Mouse (Mus musculus): Measurements from ENCODE around the gene Anapc7. TPM values are rescaled to one million over a fixed set of nuclear protein-coding genes. Genes with fewer than 3 reads are reported as not detected.

Anapc7 gene
- total RNA-seq, 4 experiments from 2014 or later: 14.3 to 16.8 (median 15.2) TPM

DNA sequence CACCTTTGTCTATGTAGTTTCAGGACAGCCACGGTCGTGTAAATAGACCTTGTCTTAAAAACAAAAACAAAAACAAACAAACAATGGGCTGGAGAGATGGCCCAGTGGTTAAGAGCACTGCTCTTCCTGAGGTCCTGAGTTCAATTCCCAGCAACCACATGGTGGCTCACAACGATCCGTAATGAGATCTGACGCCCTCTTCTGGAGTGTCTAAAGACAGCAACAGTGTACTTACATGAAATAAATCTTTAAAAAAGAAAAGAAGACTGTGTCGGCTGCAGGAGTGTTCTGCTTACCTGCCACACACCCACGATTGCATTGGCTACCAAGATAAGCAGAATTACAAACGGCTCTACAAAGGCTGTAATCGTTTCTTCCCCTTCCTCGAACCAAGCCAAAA is 69.9 kb downstream of the Anapc7 start:
- DNase-seq (ENCODE audit: low spot score in 2 of 2): no peak

DNA sequence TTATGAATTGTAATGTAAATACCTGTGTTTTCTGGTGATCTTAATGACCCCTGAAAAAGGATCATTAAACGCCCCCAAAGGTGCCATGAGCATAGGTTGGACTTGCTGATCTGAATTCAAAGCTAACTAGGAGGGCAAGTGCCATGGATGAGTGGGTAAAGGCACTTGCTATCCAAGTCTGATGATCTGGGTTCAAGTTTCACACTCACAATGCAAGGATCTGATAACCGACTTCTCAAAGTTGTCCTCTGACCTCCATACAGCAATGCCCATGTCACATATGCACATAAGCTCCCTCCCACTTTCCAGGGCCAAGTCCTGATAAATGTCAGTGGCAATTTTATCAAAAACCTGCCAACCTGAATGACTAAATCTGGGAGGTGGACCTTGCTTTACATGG is 71.5 kb downstream of the Anapc7 start:
- no peak for DNase-seq (ENCODE audit: low spot score in 2 of 2)

DNA sequence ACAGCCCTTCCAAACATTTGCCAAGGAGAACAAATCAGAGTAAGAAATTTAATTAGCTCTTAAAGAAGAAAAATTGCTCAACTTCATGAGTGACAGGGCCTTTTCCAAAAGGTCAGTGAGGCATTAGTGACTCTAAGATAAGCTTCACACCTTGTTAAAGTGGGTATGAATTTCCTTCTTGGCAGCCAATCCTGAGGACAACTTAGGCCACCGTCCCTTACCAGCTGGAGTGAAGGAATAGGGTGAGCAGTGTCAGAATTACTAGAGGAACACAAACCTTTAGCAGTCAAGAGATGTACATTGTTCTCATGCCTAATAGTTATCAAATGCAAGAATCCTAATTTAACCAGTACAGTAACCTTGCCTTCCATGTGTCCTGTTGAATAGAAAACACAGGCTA is 73.0 kb downstream of the Anapc7 start:
- DNase-seq (ENCODE audit: low spot score in 2 of 2): no peak

Other genes starting within 250 kb of the Anapc7 start
- 1 to 10 TPM in 1 of 4 experiments, under 1 TPM in 3; 0.24 to 1.3 (median 0.46) TPM for gene Hvcn1, start 214.9 kb upstream of the Anapc7 start, total RNA-seq (2022)
- gene Tctn1, start 157.2 kb upstream of the Anapc7 start, total RNA-seq (2022): 1 to 10 TPM; 1.4 to 2.1 (median 1.7) TPM
- gene Pptc7, start 137.3 kb upstream of the Anapc7 start, total RNA-seq (2022): 100 to 1,000 TPM in 2 of 4 experiments, 10 to 100 TPM in 2; 91.8 to 110 (median 100.0) TPM
- under 1 TPM; 0.13 to 0.63 (median 0.42) TPM for gene Rad9b, start 67.5 kb upstream of the Anapc7 start, total RNA-seq (2022)
- 10 to 100 TPM; 44.0 to 51.2 (median 46.4) TPM for gene Vps29, start 67.3 kb upstream of the Anapc7 start, total RNA-seq (2022)
- 10 to 100 TPM; 29.1 to 36.2 (median 32.2) TPM for gene Gpn3, start 49.8 kb upstream of the Anapc7 start, total RNA-seq (2022)
- gene Fam216a, start 49.3 kb upstream of the Anapc7 start, total RNA-seq (2022): 1 to 10 TPM; 4.9 to 5.3 (median 5.2) TPM
- 10 to 100 TPM; 40.8 to 56.9 (median 49.9) TPM for gene Arpc3, start 29.8 kb upstream of the Anapc7 start, total RNA-seq (2022)
- gene Atp2a2, start 80.5 kb downstream of the Anapc7 start, total RNA-seq (2022): 100 to 1,000 TPM; 412 to 549 (median 488) TPM
- 1 to 10 TPM; 3.4 to 9.1 (median 5.9) TPM for gene Ift81, start 192.8 kb downstream of the Anapc7 start, total RNA-seq (2022)
- 1 to 10 TPM in 2 of 4 experiments, under 1 TPM in 2; 0.92 to 1.5 (median 1.1) TPM for gene P2rx7, start 222.2 kb downstream of the Anapc7 start, total RNA-seq (2022)